ENCODE assay signal across 8 mouse cellular contexts in the genomic region with DNA sequence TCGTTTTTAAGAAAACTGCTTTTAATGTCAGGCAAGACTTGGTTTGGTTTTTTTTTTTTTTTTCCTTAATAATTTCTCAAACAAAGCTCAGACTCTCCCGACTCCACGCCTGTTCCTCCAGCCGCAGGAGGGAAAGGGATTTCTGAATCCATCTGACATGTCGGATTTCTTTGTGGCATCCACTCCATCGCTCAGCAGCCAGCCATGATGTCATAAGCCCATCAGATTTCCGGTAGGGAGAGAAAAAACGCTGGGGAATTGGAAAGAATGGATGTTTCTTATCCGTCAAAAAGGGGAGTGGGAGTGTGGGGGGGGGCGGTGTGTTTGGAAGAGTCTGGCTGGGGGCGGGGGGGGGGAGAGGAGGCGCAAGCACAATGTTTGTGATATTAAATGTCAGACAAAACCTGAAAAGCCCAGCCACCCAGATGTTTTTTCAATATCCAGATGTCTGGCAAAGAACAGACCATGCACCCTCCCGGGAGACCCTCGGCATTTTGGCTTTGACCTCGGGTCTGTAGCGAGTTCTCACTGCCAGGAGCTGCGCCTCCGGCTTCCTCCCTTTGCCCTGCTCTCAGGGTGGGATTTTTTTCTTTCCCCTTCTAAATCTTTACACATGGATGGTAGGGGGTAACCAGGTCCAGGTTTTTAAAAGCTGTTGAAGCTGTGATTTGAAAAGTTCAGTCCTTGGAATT. TPM values are rescaled to one million over a fixed set of nuclear protein-coding genes. Genes with fewer than 3 reads are reported as not detected.
DNase-seq lines count a peak whose midpoint lies in the region; ATAC-seq and TF ChIP-seq lines count a peak whose summit lies in the region.

No protein-coding gene starts in this region.

- H3K27me3 ChIP-seq in lung, embryonic 15.5 days: peaks cover 24% of the 10 kb centered on the region
- peaks cover 8% of the 10 kb centered on the region; the same call in 1 of the 2 replicates for H3K27me3 ChIP-seq in intestine, embryonic 15.5 days (replicated peaks)
- H3K27me3 ChIP-seq in stomach, embryonic 14.5 days (ENCODE audit: control insufficient read depth, insufficient read depth, low read length): 0 out of 2 replicates have a peak, but pooled peaks cover 5% of the 10 kb centered on the region

- peaks cover 49% of the 10 kb centered on the region for H3K4me1 ChIP-seq in lung, embryonic 15.5 days
- peaks cover under 1% of the 10 kb centered on the region; the same call in 1 of the 2 replicates for H3K4me1 ChIP-seq in lung, adult 2 months (ENCODE audit: control insufficient read depth, insufficient read depth, low read length)
- peaks cover 33% of the 10 kb centered on the region for H3K4me1 ChIP-seq in intestine, embryonic 15.5 days (replicated peaks)
- peaks cover 35% of the 10 kb centered on the region for H3K4me1 ChIP-seq in stomach, embryonic 14.5 days (ENCODE audit: control insufficient read depth, insufficient read depth, low read length)

- intact Hi-C loops in left cerebral cortex, postnatal 10 days (cut with DNase I): no loop called here

- no peak for DNase-seq in lung, adult 2 months
- DNase-seq in gastrocnemius, postnatal 25 days: peak; percentile 62
- no peak for DNase-seq in left cerebral cortex, postnatal 10 days (ENCODE audit: extremely low spot score in 1 of 2, low spot score in 2 of 2)
- DNase-seq in thymus, postnatal 4 days: no peak
- DNase-seq in cerebellum, adult 9-10 months: no peak

- no peaks in the 10 kb centered on the region for H3K36me3 ChIP-seq in lung, embryonic 15.5 days
- H3K36me3 ChIP-seq in intestine, embryonic 15.5 days: no peaks in the 10 kb centered on the region
- H3K36me3 ChIP-seq in stomach, embryonic 14.5 days (ENCODE audit: control insufficient read depth, insufficient read depth, low read length): no peaks in the 10 kb centered on the region

- no peak overlapping the region for H3K9ac ChIP-seq in lung, embryonic 15.5 days
- H3K9ac ChIP-seq in intestine, embryonic 15.5 days: no peak overlapping the region
- no peak overlapping the region for H3K9ac ChIP-seq in stomach, embryonic 14.5 days (replicated peaks; ENCODE audit: low read depth, low read length)

- ATAC-seq in lung, embryonic 15.5 days (ENCODE audit: borderline replicate concordance, extremely low read depth, low FRiP score, low TSS enrichment): 0 out of 2 replicates have a peak, but pooled peaks have one; percentile 1
- no peak for ATAC-seq in intestine, embryonic 15.5 days
- ATAC-seq in stomach, embryonic 14.5 days (ENCODE audit: insufficient number of reproducible peaks, insufficient read depth, low FRiP score, low read depth): no peak

- WGBS in lung, embryonic 15.5 days: 12% methylated on average over 18 of the region's 18 CpGs
- 26% methylated on average over 18 of the region's 18 CpGs for WGBS in lung, adult 2 months
- 12% methylated on average over 17 of the region's 18 CpGs for WGBS in intestine, embryonic 15.5 days
- 11% methylated on average over 18 of the region's 18 CpGs for WGBS in stomach, embryonic 14.5 days

- 0 out of 2 replicates have a peak overlapping the region, but pooled peaks have one; percentile 3 for H3K4me3 ChIP-seq in lung, embryonic 15.5 days
- H3K4me3 ChIP-seq in lung, adult 2 months (replicated peaks; ENCODE audit: extremely low read depth, low read depth, low read length): no peak overlapping the region
- H3K4me3 ChIP-seq in intestine, embryonic 15.5 days (replicated peaks): no peak overlapping the region
- no peak overlapping the region for H3K4me3 ChIP-seq in stomach, embryonic 14.5 days (ENCODE audit: low read depth, low read length)

- peak overlapping the region; percentile 37 for H3K4me2 ChIP-seq in lung, embryonic 15.5 days
- peak overlapping the region; percentile 36 for H3K4me2 ChIP-seq in intestine, embryonic 15.5 days (replicated peaks)
- H3K4me2 ChIP-seq in stomach, embryonic 14.5 days (replicated peaks; ENCODE audit: low read depth, low read length): peak overlapping the region; percentile 32

- no peak for TF ChIP-seq CTCF in lung, adult 2 months (IDR thresholded peaks at IDR 0.05; ENCODE audit: insufficient read depth, low read length)

- H3K27ac ChIP-seq in lung, embryonic 15.5 days: peak overlapping the region; percentile 52
- H3K27ac ChIP-seq in intestine, embryonic 15.5 days: peak overlapping the region; percentile 51; the same call in 1 of the 2 replicates
- H3K27ac ChIP-seq in stomach, embryonic 14.5 days (ENCODE audit: low read length): peak overlapping the region; percentile 40

- TF ChIP-seq POLR2A in lung, adult 2 months (IDR thresholded peaks at IDR 0.05; ENCODE audit: borderline replicate concordance, extremely low read depth, low read depth, low read length): no peak

- no peaks in the 10 kb centered on the region for H3K9me3 ChIP-seq in lung, embryonic 15.5 days
- H3K9me3 ChIP-seq in intestine, embryonic 15.5 days: no peaks in the 10 kb centered on the region
- no peaks in the 10 kb centered on the region for H3K9me3 ChIP-seq in stomach, embryonic 14.5 days (ENCODE audit: control insufficient read depth, low read depth, low read length)

RNA-seq across cellular contexts. Expression of gene Tcf20, which starts 4.8 kb away (rescaled TPM):
- polyA plus RNA-seq in lung, embryonic 15.5 days (2015; fragmentation: Nextera tagmentation; extraction: Ambion mirVana): 7.2 TPM in 2 replicates
- polyA plus RNA-seq in lung, adult 2 months (2012; rRNA removed): 12.6 and 16.8 TPM in 2 replicates
- 10 to 100 TPM; 24.4 to 25.5 TPM for total RNA-seq in gastrocnemius, postnatal 25 days (2021)
- polyA plus RNA-seq in intestine, embryonic 15.5 days (2015; fragmentation: Nextera tagmentation; extraction: Ambion mirVana): 7.0 and 7.7 TPM in 2 replicates
- polyA plus RNA-seq in stomach, embryonic 14.5 days (2014; fragmentation: Nextera tagmentation; extraction: Ambion mirVana): 15.0 and 15.5 TPM in 2 replicates
- total RNA-seq in left cerebral cortex, postnatal 10 days (2021): 100 to 1,000 TPM; 123 to 128 TPM

RNA-seq across cellular contexts. Expression of gene Nfam1, which starts 50.2 kb away (rescaled TPM):
- 3.5 and 3.8 TPM in 2 replicates for polyA plus RNA-seq in lung, embryonic 15.5 days (2015; fragmentation: Nextera tagmentation; extraction: Ambion mirVana)
- polyA plus RNA-seq in lung, adult 2 months (2012; rRNA removed): 13.7 and 19.3 TPM in 2 replicates
- 1 to 10 TPM in 1 of 2 experiments, under 1 TPM in 1; 0.69 to 1.3 TPM for total RNA-seq in gastrocnemius, postnatal 25 days (2021)
- 3.7 and 3.8 TPM in 2 replicates for polyA plus RNA-seq in intestine, embryonic 15.5 days (2015; fragmentation: Nextera tagmentation; extraction: Ambion mirVana)
- polyA plus RNA-seq in stomach, embryonic 14.5 days (2014; fragmentation: Nextera tagmentation; extraction: Ambion mirVana): 2.5 and 2.8 TPM in 2 replicates
- total RNA-seq in left cerebral cortex, postnatal 10 days (2021): 1 to 10 TPM; 2.6 to 2.7 TPM
